Mouse (Mus musculus) heart, adult 8-10 months (tissue): ENCODE data around the gene Olfr1287. TPM values are rescaled to one million over a fixed set of nuclear protein-coding genes. Genes with fewer than 3 reads are reported as not detected.

Experiments
- DNase-seq: peaks from one replicate; pipeline ENCODE4 v3.0.0; 2022; ENCODE audit warnings: low spot score
- total RNA-seq, 4 experiments: library from RNA; stranded (reverse); gene quantifications; 2 replicates each; pipeline ENCODE4 v1.2.4; 2022

Olfr1287 gene
- not detected for total RNA-seq

DNA sequence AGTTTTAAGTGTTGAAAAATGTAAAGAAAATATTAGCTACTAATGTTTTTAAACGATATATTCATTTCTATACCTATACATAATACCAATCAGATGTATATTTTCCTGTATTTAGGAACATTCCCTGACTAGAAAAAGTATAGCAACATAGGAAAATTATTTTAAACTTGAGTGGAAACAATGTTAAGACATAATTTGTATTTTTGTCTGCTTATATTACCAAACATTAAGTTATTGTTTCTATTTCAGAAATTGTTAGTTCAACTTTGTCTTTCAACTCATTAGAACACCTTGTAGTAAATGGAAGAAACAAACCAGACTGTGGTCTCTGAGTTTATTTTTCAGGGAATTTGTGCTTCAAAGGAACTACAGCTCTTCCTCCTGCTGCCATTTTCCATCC, at the start of gene Olfr1287:
Gene Olfr1287, plus strand, starts transcription at position 301 of the 400 bp plus-strand sequence.
- DNase-seq: no peak

- no peak for DNase-seq
Observed at GRCm38 (mm10) chr2:111422931-111423330, 26.0 kb upstream of the Olfr1287 start, which contains the start of gene Olfr1286. Gene Olfr1286, minus strand, starts transcription at chr2:111423115.

DNA sequence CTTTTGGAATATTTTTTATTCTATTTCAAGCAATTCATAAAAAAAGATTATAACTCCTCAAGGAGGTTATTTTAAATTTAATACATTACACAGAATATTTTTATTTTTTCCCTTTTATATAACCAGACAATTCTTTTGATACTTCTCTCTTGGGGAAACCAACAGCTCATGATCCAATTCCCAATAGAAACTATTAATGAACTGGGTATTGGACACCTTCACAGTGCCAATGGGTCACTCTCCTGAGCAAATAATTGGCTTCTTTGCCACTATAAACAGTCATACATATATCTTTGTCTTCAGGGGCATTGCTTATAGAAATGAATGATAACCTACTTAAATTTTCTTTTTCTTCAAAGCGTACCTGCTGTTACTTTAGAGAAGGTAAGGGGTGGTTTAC, 24.9 kb downstream of the Olfr1287 start, which contains the start of gene Olfr1288:
Gene Olfr1288, plus strand, starts transcription at position 301 of the 400 bp plus-strand sequence.
- DNase-seq: no peak

DNA sequence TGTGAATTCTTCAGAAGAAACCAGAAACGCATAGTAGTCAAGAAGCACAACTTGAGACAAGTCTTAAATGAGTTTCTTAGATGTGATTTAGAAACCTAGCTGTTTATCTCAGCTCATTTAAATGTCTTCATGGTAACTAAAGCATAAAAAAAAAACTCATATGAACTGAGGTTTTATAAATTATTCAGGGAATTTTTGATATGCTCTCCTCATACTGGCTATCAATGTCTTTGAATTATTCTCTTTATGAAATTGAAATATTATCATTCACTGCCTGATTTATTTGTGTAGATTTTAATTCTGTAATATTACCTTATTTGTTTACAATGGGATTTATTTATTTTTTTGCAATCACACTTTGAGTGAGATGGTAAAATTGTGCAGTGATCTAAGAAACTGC, 31.6 kb downstream of the Olfr1287 start, which contains the start of gene Olfr1289:
Gene Olfr1289, plus strand, starts transcription at position 301 of the 400 bp plus-strand sequence.
- no peak for DNase-seq

GRCm38 (mm10) chr2:111493729-111494128, 44.8 kb downstream of the Olfr1287 start, which contains the start of gene Olfr1290:
Gene Olfr1290, minus strand, starts transcription at chr2:111493829.
- no peak for DNase-seq

GRCm38 (mm10) chr2:111496880-111497279, 47.9 kb downstream of the Olfr1287 start, which contains the start of gene Olfr1291-ps1:
Gene Olfr1291-ps1, plus strand, starts transcription at chr2:111497180.
- no peak for DNase-seq

Other genes with a start within 250 kb of the Olfr1287 start
- not detected for gene 4930430A15Rik, start 219.5 kb upstream of the Olfr1287 start, total RNA-seq
- not detected for gene Olfr1275, start 213.9 kb upstream of the Olfr1287 start, total RNA-seq
- not detected for gene Olfr1276, start 194.6 kb upstream of the Olfr1287 start, total RNA-seq
- gene Olfr1277, start 175.0 kb upstream of the Olfr1287 start, total RNA-seq: not detected
- gene Olfr1278, start 159.0 kb upstream of the Olfr1287 start, total RNA-seq: not detected
- not detected for gene Olfr1279, start 148.5 kb upstream of the Olfr1287 start, total RNA-seq
- gene Olfr1280, start 135.1 kb upstream of the Olfr1287 start, total RNA-seq: not detected
- not detected for gene Olfr1281, start 122.6 kb upstream of the Olfr1287 start, total RNA-seq
- not detected for gene Olfr1282, start 113.1 kb upstream of the Olfr1287 start, total RNA-seq
- not detected for gene Olfr1283, start 82.4 kb upstream of the Olfr1287 start, total RNA-seq
- gene Olfr1284, start 73.6 kb upstream of the Olfr1287 start, total RNA-seq: not detected
- gene Olfr1286, start 26.0 kb upstream of the Olfr1287 start, total RNA-seq: not detected
- not detected for gene Olfr1288, start 25.0 kb downstream of the Olfr1287 start, total RNA-seq
- not detected for gene Olfr1289, start 31.7 kb downstream of the Olfr1287 start, total RNA-seq
- gene Olfr1290, start 44.7 kb downstream of the Olfr1287 start, total RNA-seq: not detected
- not detected for gene Olfr1291-ps1, start 48.0 kb downstream of the Olfr1287 start, total RNA-seq
- gene Olfr1293-ps, start 76.1 kb downstream of the Olfr1287 start, total RNA-seq: not detected
- not detected for gene Olfr1294, start 91.1 kb downstream of the Olfr1287 start, total RNA-seq
- gene Olfr1295, start 120.5 kb downstream of the Olfr1287 start, total RNA-seq: not detected
- not detected for gene Olfr1297, start 177.4 kb downstream of the Olfr1287 start, total RNA-seq
- gene Olfr1298, start 200.1 kb downstream of the Olfr1287 start, total RNA-seq: not detected
- not detected for gene Olfr1299, start 212.3 kb downstream of the Olfr1287 start, total RNA-seq